Mouse (Mus musculus) telencephalon, adult 2 months (tissue): ENCODE data around the gene Pcolce.

Experiments used
- DNase-seq: peaks from one replicate; pipeline ENCODE4 v3.0.0-alpha.2; 2011; ENCODE audit warnings: low read depth, low spot score

Pcolce gene

DNA sequence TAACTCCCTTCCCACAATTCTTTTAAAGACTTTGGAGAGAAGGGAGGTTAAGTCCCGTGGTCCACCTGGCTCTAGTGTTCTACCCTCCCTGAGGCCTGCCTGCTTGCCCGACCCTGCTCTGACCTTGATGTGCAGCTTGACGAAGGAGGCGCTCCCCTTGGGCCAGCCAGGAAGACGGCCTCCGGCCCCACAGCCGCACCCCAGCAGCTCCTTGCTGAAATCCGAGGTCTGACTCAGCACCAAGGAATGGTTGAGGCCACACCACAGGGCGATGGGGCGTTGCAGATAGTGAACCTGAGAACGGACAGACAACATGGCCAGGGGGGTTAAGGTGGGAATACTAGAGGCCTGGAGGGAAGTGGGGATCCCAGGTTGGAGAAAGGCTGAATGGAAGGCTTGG lies at the start of gene Pcolce:
Gene Pcolce (minus strand): TSS at position 235 of the 400 bp plus-strand sequence.
- no peak for DNase-seq

DNA sequence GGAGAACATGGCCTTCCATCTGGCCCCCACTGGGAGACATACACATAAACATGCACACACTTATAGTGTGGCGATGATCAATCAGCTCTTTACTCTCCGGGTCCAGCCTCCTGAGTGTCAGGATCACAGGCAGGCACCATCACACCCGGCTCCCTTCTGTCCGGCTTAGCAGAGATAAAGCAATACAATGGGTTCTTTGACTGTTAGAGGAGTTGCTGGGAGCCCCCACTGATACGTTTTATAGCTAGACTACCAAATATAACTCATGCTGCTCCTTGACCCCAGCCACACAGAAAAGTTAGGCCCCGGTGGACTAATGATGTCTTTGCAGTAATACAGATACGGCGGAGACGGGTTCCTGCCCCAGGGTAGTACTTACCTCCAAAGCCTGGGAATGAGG lies 49.5 kb upstream of the Pcolce start:
- no peak for DNase-seq

GRCm38 (mm10) chr5:137660064-137660688 lies 46.6 kb upstream of the Pcolce start:
- no peak for DNase-seq

DNA sequence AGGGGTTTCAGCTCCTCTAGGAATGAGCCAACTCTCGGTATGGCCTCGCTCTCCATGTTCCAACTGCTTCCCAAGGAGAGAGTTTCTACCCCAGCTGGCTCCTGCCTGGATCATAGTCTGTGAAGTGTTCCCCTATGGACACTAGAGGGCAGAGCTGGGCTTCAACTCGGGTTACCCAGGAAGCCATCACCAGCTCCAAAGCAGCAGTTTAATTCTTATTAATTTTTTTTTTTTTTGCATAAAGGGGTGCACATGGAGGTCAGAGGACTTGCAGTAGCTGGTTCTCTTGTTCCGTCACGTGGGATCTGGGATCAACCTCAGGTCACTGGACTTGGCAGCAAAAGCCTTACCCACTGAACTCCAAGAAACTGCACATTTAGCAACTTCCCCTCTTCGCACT lies 43.4 kb upstream of the Pcolce start:
- peak; percentile 41 for DNase-seq

- DNase-seq, result no peak
Measured at GRCm38 (mm10) chr5:137654746-137655145, 41.2 kb upstream of the Pcolce start.

DNA sequence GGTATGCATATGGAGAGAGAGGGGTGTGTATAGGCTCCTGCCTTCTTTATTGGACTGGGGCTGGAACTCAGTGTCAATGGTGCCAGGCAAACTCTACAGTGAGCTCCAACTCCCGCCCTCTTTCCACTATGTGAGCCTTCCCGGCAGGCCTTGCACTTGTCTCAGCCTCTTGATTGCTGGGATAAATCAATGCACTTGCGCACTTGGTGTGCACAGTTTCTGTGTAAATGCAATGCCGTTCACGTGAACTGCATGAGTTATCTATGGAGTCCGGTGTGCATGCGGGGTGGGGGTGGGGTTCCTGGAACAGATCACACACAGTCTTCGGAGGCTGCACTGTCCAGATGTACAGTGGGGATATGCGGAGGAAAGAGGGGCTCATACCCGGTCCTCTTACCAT lies 39.8 kb upstream of the Pcolce start:
- DNase-seq, result no peak

- DNase-seq, result peak; percentile 41
Measured at GRCm38 (mm10) chr5:137652474-137652873, 38.9 kb upstream of the Pcolce start.

DNA sequence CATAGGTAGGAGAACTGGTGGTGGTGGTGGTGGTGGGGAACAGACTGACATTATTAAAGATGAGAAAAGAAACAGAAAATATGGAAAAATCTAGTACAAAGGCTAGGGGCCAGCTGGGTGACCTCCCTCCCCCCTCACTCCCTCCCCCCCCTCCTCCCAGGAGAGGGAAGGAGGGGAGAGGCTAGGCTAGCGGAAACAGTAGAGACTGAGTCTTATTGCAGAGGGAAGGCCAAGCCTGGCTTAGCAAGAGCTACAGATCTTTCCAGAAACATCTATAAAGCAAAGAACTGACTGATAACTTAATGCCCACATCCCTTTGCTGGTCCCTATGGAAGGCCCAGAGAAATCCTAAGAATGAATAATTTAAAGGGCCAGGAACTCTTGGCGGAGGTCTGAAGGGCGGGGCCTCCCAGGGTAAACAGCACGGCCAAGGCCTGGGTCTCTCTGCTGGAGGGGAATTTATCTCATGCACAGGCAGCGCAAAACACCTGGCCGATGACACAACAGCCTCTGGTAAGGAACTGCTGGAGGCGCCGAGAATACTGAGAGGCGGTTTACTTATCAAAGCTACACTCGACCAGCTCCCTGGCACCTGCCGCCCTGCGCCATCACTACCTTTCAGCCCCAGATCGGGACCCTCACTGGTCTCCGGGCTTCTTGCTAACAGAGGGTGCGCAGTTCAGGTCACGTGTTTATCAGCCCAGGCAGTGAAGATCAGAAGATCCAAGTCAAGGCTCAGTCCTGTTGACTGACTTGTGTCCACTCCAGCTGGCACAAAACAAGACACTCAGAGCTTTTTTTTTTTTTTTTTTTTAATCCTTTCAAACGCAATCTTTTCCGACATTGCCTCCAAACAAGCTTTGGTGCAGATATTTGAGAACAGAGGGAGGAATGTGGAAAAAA lies 36.3 kb upstream of the Pcolce start:
- no peak for DNase-seq

DNA sequence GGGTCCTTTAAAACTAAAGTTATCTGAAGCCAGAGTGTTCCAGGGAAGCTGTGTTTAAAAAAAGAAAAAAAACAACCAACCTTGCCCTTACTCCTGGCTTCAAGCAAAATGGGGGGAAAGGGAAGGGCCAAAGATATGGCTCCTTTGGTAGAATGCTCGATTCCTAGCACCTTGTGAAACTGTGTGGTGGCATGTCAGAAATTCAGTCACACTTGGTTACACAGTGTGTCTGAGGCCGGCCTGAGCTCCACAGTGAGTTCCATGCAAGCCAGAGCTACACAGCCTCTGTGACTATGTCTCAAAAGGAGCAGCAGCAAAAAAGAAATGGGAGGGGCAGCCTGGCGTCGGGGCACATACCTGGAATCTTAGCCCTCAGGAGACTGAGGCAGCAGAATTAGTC lies 35.7 kb upstream of the Pcolce start:
- DNase-seq, result no peak

GRCm38 (mm10) chr5:137647827-137648601 lies 34.4 kb upstream of the Pcolce start:
- DNase-seq, result peak; percentile 46

GRCm38 (mm10) chr5:137645652-137646091 lies 32.1 kb upstream of the Pcolce start, which contains the start of gene Irs3:
Gene Irs3, minus strand, starts transcription at chr5:137645714.
- DNase-seq, result no peak

GRCm38 (mm10) chr5:137645091-137645651 lies 31.6 kb upstream of the Pcolce start:
- DNase-seq, result no peak

DNA sequence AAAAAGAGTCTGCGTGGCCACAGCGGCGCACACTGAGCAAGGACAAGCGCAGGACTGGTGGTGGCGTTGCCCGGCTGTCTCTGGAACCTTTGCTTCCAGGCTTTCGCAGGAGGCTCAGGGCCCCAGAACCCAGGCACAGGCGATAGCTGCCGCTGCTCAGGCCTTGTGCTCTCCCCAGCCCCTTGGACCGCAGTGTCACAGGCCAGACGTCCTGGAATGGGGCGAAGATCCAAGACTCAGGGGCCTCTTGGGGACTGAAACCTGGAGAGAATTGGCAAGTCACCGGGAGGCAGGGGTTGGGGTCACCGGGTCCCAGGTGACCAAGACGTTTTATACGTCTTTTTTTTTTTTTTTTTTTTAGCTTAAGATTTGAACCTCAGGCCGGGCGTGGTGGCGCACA lies 30.9 kb upstream of the Pcolce start:
- no peak for DNase-seq

GRCm38 (mm10) chr5:137642886-137643285 lies 29.3 kb upstream of the Pcolce start:
- no peak for DNase-seq

GRCm38 (mm10) chr5:137641054-137641453 lies 27.5 kb upstream of the Pcolce start, which contains the start of gene Sap25:
Gene Sap25, plus strand, starts transcription at chr5:137641334.
- no peak for DNase-seq

- DNase-seq, result no peak
Measured at GRCm38 (mm10) chr5:137639472-137639871, 25.9 kb upstream of the Pcolce start.

DNA sequence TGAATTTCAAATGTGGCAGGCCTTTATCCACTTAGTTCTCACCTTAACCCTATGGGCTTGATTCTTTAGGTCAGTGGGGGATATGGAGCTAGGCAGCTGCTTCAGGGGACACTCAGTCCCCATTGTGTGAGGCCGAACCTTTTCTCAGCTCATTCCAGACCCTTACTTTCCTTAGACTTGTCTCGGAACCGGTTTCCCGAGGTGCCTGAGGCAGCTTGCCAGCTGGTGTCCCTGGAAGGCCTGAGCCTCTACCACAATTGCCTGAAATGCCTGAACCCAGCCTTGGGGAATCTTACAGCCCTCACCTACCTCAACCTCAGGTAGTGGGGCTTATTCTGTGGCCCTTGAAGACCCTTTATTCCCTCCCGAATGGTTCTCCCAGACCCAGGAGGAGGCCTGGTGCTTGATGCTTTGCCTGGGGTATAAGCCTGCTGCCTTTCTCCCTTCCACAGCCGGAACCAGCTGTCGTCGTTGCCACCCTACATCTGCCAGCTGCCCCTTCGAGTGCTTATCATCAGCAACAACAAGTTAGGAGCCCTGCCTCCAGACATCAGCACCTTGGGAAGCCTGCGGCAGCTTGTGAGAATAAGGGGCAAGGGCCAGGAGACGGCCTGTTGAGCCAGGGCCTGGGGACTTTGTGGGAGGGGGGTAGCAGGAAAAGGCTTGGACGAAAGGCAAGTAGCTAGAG lies 20.0 kb upstream of the Pcolce start:
- no peak for DNase-seq

- DNase-seq, result no peak
Measured at GRCm38 (mm10) chr5:137631591-137631990, 18.0 kb upstream of the Pcolce start.

DNA sequence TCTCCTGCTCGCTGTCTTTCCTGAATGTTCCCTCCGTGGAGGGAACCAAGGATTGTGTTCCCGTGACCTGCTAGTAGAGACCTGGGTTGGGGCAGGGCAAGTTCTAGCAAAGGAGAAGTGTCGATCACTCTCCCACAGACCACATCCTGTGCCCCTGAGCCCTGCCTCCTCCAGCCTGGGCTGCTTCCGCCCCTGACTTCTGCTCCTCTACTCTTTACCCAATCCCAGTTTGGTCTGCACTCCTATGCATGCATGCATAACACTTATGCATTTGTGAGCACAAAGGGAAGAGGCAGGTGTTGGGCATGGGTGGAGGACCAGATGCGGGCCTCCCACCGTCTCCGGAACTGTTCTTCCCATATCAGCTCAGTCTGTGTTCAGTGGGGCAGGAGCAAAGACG lies 17.6 kb upstream of the Pcolce start:
- peak; percentile 43 for DNase-seq

DNA sequence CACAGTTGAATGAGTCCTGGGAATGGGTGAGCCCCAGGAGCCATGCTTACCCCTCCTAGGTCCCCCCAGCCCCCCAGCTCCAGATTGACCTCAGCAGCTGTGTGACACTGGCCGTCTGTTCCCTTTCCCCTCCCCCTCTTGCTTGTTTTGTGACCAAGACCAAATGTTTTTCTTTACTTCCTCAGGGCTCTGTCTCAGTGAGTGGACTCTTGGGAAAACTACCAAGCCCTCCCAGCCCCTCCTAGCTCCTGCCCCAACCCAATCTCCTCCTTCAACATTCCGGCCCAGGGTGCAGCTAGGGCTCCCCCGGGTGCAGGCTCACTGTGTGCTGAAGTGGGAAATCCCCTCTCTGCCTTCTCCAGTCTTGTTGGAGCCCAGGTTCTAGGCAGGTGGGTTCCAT lies 17.0 kb upstream of the Pcolce start:
- DNase-seq, result no peak

DNA sequence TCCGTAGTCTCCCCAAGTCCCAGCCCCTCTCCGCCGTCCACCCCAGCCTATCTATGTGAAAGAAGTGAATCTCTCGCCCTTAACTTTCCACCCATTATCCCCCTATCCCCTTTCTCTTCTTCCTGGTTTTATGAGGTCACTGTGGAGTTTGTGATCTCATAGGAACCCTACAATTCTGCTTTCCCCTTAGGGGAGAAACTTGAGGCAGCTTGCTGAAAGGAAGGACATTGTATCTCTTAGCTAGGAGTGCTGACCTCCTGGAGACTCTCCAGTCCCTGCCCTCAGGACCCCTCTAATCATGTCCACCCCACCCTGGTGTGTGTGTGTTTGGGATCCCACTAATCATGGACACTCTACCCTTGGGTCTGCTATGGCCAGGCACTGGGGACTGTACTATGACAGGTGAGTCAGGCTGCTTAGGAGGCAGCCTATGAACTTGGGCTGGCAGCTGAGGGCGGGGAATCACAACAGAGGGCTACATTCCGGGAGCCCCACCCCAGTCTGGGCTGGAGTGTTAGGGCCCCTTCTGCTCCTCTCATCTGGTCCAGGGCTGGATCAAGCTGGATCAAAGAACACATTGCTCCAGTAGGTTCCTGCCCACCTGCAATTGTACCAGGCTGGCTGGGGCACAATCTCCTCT lies 16.4 kb upstream of the Pcolce start:
- DNase-seq, result no peak
